Mouse (Mus musculus): ENCODE results near the gene Cotl1.

GRCm38 (mm10) chr8:119840905-119841411 lies 614 bp upstream of the Cotl1 start:
- TF ChIP-seq CTCF (IDR thresholded peaks at IDR 0.05) (peak; percentile 2; the same call in 1 of the 2 replicates), EP300 (IDR thresholded peaks at IDR 0.05) (no peak)
